Mouse (Mus musculus): ENCODE results near the gene Gjc2.

Gjc2 gene

DNA sequence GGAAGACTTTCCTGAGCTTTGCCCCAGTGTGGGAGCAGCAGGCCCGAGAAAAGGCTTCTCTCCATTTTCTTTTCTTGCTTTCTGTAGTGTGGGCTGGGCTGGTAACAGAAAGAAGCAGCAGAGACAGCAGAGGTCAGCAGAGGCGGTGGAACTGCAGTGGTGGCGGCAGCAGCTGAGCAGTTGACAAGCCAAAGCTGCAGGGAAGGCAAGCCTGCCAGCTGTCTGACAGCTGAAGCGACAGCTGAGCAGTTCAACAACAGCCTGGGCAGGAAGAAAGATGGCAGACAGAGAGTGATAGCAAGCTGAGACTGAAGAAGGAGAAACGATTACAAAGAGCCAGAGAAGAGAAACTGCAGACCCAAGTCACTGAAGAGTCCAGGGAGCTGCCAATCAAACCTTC lies 21.6 kb downstream of the Gjc2 start:
- no peak for DNase-seq (ENCODE audit: low read depth)

DNA sequence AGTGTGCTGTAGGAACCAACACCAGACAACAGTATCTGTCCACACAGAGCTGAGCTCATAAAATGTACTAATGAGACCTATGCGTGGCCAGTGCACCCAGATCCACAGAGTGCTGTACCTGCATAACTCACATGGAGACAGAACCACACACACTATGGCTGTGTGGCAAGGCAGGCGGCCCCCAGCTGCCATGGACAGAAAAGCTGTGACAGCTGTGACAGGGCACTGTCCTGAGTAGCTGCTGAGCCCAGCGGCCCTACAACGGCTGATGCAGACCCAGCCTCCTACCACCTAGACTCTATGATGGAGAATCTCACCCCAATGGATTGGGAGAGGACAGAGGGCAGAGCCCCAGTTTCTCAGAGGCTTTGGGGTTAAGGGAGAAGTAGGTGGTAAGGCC lies 23.5 kb downstream of the Gjc2 start:
- no peak for DNase-seq (ENCODE audit: low read depth)

DNA sequence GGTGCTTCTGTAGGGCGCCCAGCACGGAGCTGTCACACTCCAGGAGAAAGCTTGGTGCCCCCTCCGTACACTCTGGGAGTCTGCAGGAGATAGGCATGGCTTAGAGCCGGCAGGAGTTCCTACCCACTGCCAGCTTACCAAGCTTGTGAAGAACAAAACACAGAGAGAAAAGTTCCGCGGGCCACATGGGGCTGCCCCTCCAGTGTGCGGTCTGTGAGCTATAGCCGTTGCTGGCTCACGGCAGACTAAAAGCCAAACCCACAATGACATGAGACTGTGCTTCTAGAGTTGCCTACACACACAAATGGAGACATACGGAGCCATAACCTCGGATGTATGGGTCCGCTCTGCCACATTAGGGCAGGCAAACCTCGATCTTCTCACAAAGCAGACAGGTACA lies 23.9 kb downstream of the Gjc2 start:
- DNase-seq (ENCODE audit: low read depth) = no peak

DNA sequence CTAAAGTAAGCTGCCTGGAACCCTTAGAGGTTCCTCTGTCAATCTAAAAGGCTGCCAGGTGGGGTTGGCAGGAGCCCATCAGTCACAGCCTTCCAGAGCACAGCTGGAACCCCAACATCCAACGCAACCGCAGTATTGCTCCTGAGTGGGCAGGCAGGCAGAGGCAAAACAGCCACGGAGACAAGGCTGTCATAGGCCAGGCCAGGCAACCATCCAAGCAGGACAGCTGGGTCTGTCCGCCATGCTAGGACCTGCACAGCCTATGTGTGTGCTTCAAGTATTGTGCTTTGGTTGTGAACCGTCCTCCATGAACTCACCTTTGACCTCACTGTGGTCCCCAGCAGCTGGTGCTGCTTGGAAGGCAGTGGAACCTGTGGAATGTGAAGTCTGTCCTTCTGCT lies 27.1 kb downstream of the Gjc2 start:
- no peak for DNase-seq (ENCODE audit: low read depth)

DNA sequence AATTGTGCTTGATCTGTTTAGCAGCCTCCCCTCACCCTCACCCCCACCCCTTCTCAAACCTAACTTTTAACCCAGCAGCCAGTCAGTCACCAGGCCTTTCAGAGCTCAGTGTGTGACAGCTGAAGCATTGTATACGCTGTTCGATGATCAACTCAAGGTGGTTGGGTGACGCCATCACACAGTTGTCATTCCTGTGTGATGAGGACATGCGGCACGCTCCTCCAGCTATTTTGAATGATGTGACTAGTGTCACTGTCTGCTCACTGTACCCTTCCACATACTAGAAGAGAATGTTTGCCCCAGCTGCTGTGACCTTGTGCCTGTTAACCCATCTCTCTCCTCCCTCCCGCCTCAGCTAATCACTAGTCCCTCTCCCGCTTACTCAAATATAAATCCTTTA lies 28.8 kb downstream of the Gjc2 start:
- no peak for DNase-seq (ENCODE audit: low read depth)

GRCm38 (mm10) chr11:59151729-59152128 lies 31.3 kb downstream of the Gjc2 start:
- DNase-seq (ENCODE audit: low read depth) = peak; percentile 16

- no peak for DNase-seq (ENCODE audit: low read depth)
Observed at GRCm38 (mm10) chr11:59149302-59149701, 33.7 kb downstream of the Gjc2 start.

- DNase-seq (ENCODE audit: low read depth) = no peak
Observed at GRCm38 (mm10) chr11:59142962-59143361, 40.1 kb downstream of the Gjc2 start.

DNA sequence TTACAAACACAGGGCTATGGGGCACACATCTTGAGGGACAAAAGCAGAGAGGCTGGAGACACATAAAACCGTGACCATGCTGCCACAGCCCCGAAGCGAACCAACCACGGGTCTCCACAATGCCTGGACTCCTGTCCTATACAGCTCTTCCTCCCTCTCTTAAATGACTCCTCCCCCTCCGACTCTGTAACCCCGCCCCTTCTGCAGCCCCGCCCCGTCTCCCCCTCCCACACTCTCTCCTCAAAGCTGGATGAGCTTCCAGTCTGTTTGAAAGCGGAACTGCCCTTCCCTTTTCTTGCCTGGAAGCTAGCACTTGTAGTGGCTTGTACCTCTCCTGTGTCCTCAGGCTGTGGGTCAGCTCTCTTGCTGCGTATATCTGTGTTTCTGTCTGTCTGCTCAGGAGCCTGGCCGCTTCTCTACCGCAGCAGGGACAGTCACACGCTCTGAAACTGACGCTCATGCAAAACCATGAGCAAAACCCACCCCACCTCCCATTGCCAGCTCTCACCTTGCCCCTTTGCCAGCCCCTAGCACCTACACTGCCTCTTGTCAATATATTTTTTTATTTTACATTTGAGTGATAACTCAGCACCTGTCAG lies 41.1 kb downstream of the Gjc2 start:
- DNase-seq (ENCODE audit: low read depth) = no peak

DNA sequence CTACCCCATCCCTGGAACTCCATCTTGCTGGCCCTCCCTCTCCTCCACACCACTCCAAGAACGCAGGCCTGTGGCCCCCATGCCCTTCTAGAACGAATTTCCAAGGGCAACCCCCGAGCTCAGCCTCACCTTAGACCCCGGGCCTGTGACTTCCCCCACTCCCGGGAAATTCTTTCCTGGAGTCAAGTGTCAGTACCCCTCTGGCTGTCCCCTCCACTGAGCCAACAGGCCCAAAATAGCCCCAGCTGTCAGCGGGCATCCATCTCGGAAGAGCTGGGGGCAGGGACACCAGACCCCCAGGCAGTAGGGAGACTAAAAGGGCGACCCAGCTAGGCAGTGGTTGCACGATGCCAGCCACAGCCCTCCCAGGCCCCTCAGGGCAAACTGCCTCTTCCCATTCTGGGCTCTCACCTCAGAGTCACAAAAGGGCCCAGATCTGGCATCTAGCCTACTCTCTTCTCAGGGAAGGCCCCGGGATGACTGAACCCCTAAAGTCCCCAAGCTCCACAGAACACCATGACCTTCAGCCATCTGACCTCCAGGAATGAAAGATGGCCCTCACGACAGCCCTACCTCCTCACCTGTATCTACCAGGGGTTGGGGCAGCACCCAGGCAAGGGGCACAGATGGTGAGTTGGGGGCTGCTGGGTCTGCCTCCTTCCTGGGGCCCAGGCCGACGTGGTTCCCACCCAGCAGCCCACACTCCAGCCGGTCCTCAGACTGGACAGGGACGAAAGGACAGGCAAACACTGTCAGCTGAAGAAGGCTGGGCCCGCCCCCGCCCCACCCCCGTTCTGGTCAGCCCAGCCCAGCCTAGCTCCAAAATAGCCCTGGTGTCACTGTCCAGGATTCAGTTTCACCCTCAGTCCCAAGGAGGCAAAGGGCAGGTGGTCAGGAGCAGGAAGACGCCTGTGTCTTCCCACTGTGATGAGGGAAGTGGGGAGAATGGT lies 44.2 kb downstream of the Gjc2 start:
- DNase-seq (ENCODE audit: low read depth) = no peak

- DNase-seq (ENCODE audit: low read depth) = no peak
Observed at GRCm38 (mm10) chr11:59136994-59137706, 45.9 kb downstream of the Gjc2 start.

DNA sequence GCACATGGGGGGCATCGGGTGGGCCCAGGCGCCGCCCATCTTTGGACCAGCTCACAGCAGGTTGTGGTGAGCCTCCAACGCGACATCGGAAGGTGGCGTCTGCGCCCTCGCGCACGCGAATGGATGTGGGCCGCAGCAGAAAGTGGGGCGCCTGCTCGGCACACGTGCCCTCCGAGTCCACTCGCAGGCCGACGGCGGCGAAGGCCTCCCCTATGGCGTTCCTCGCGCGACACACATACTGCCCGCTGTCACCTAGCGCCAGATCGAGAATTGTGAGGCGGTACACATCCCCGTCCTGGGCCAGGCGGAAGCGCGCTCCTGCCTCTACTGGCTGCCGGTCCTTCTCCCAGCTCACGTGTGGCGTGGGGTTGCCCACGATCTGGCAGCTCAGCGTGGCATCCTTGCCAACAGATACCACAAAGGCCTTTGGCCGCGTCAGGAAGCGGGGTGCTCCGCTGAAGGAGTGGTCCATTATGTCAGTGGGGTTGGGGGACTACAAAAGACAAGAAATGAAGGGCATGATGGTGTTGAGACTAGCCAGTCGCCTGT lies 47.0 kb downstream of the Gjc2 start, which contains the start of gene Obscn:
Gene Obscn (minus strand): TSS at position 499 of the 549 bp plus-strand sequence.
- DNase-seq (ENCODE audit: low read depth) = no peak

DNA sequence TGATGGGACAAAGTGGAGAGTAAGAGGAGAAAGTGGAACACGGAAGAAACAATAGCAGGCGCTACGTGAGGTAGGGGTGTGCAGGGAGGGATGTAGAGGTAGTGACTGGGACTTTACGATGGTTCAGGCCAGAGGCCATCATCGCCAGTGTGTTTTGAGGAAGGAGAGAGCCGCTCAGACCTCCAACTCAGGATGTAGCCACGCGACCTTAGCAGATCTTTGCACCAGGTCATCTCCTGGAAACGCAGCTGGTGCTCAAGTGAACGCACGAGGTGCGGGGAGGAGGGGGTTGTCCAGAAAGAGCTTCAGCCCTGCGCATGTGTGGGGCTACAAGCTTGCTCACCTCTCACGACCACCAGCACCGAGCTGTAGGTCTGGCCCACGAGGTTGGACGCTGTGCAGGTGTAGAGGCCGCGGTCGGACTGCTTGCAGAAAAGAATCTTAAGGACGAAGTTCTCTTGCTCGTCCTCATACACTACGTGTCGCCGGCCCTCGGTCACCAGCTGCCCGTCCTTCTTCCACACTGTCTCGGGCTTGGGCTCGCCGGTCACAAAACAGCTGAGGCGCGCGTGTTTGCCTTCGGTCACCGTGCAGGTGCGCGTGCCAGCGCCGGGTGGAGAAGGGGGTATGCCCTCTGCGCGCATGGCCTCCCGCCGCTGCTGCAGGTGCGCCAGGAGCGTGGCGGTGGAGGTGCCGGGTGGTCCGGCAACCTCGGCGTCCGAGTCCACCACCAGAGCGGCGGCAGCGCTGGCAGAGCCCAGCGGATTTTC lies 47.8 kb downstream of the Gjc2 start:
- DNase-seq (ENCODE audit: low read depth) = no peak

DNA sequence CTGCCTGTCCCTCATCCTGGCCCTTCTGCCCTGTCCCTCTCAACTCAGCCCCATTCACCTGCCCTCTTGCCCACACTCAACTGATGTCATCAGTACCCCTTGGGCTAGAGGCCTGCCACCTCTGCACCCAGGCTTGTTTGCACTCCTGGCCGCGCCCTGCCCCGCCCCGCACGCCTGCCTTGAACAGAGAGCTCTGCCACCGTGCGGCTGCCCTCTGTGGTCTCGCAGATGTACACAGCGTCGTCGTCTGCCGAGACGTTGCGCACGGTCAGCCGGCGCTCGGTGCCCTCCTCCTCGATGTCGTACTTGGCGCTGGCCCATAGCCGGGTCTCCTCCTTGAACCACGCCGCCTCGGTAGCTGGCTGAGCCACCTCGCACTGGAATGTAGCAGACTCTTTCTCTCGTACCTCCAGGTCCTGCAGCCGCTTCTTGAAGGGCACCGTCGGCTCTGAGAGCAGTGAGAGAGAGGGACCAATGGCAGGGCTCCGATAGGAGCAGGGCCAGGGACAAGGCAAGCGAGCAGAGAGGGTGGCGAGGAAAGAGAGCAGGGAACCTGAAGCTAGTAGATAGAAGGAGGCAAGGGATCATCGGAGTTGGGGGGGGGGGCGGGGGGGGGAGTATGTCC lies 48.5 kb downstream of the Gjc2 start:
- no peak for DNase-seq (ENCODE audit: low read depth)

DNA sequence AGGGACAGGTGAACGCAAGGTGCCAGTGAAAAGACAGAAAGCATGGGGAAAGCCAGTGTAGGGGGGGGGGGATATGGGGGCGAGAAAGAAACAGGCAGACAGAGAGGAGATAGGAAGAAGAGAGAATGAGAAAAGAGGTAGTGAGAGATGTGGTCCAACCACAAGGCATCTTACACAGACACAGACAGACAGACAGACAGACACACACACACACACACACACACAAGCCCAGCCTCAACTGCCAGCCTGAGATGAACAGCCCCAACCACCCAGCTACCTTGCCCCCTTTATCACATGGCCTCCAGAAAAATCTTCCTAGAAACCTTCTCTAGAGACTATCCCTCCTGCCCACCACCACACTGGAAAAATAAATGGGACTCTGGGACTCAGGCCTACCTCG lies 50.9 kb downstream of the Gjc2 start:
- DNase-seq (ENCODE audit: low read depth) = no peak

DNA sequence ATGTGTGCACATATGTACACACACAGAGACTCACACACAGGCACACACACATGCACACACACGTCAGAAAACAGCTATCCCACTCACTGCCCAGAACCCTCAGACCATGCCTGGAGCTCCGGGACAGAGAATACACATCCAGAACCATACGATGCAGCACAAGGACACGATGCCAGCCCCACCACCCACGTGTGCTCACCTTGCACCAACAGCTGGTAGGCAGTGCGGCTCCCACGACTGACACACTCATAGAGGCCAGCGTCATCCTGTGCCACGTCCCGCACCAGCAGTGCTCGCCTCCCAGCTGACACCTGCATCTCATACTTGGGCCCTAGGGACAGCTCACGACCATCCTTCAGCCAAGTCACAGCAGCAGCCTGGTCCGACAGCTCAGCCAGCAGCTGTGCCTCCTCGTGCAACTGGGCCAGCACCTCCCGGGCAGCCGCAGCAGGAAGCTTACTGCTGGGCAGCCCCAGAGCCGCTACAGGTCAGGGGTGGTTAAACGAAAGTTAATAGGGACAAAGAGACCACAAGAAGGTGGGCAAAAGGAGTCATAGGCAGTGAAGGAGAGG lies 51.6 kb downstream of the Gjc2 start:
- no peak for DNase-seq (ENCODE audit: low read depth)

GRCm38 (mm10) chr11:59130782-59131181 lies 52.2 kb downstream of the Gjc2 start:
- no peak for DNase-seq (ENCODE audit: low read depth)

Data from NIH3T3 (cell line).